Mouse (Mus musculus) B cell, adult 2 months (primary cell): Measurements from ENCODE around the gene Myadm.
"Not testable (repeated sequence)": the region's sequence is repeated elsewhere in the genome, so short reads cannot be mapped to it uniquely, and the experiment has no call there.

ENCODE experiments used
- DNase-seq, 2 experiments: peaks; one replicate each; pipeline ENCODE4 v3.0.0; 2022

The Myadm gene

DNA sequence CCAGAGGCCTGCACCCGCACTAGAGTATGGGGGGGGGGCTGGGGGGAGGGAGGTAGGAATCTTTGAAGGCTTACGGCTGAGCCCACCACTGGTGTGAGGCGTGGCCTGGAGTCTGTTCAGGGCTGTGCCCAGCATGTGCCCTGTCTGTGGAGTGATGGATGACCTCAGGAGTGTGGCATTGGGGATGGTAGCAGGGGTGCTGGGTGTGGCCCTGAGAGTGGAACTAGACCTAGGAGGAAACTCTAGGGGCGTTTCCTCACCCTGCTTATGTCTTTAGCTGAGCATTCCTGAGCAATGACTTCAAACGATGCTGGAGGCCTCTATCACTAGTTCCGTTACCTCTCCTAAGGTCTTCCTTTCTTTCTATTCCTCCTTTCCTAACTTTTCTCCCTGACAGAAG is 2.3 kb downstream of the Myadm start:
- DNase-seq: peak in 1 of 2 experiments; percentile 41

GRCm38 (mm10) chr7:3291764-3292163 is 2.9 kb downstream of the Myadm start:
- DNase-seq: no peak

- not testable (repeated sequence) for DNase-seq
These were observed 3.4 kb downstream of the Myadm start for GRCm38 (mm10) chr7:3292271-3292670.

- DNase-seq: peak; percentile 55 to 61
These were observed 3.9 kb downstream of the Myadm start for GRCm38 (mm10) chr7:3292791-3293190.

- no peak for DNase-seq
These were observed 5.9 kb downstream of the Myadm start for GRCm38 (mm10) chr7:3294794-3295193.

DNA sequence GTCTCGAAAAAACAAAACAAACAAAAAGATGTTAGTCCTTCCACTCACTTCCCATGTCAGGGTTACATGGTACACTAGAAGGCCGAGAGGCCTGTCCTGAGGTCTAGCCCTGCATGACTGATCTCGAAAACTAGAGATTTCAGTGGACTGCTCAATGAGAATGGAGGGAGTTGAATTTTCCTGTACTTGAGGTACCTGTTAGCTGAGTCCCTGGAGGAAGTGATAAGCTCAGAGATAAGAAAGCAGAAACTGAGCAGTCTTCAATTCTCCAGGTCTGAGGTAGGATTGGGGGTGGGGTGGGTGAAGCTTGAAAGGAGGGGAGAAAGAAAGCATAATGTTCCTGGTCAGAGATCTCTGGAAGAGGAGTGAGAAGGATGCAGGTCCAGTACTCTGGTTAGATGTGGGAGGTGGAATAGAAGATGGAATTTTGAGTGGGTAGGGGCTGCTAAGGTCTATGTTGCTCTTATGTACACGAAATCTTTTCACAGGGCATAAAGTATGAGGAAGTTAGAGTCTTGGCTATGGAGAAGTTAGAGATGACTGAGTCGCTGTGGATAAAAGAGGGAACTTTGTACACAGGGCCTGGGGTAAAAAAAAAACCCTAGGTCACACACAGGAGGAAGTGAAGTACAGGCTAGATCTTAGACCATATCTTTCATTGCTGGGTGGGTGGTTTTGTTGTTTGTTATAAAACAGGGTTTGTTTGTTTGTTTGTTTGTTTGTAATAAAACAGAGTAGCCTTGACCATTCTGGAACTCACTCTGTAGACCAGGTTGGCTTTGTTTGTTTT is 6.6 kb downstream of the Myadm start:
- no peak for DNase-seq

DNA sequence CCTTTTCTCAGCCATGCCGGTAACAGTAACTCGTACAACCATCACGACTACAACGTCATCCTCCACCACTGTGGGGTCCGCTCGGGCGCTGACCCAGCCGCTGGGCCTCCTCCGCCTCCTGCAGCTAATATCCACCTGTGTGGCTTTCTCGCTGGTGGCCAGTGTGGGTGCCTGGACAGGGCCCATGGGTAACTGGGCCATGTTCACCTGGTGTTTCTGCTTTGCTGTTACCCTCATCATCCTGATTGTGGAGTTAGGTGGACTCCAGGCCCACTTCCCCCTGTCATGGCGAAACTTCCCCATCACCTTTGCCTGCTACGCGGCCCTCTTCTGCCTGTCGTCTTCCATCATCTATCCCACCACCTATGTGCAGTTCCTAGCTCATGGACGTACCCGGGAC is 7.8 kb downstream of the Myadm start:
- no peak for DNase-seq

GRCm38 (mm10) chr7:3299941-3300617 is 11.2 kb downstream of the Myadm start:
- peak; percentile 54 to 56 for DNase-seq

- DNase-seq: no peak
These were observed 12.2 kb downstream of the Myadm start for GRCm38 (mm10) chr7:3300891-3301627.

- peak in 1 of 2 experiments; percentile 19 for DNase-seq
These were observed 13.0 kb downstream of the Myadm start for GRCm38 (mm10) chr7:3301628-3302555.

GRCm38 (mm10) chr7:3302556-3303275 is 13.8 kb downstream of the Myadm start:
- DNase-seq: peak; percentile 27 to 33

DNA sequence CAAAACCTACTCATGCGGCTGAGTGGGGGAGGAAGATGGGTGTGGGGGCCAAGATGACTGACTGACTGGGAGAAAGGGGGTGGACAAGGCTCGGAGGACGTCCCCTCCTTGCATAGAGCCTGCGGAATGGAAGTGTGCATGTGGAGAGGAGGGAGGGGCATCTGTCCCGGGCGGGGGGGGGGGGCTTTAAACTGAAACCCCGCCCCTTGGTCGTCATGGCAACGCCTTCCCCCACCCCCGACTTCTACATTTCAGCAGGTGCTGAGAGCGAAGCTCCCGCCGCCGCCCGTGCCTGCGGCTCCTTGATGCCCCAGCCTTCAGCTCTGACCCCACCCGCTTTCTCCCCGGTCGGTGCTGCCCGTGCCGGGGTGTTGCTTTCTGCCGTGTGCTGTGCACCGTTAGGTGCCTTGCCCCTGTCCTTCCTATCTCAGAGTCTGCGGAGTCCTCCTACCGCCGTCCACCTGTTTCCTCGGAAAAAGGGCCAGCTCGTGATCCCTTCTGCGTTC is 14.4 kb downstream of the Myadm start:
- peak; percentile 76 for DNase-seq

DNA sequence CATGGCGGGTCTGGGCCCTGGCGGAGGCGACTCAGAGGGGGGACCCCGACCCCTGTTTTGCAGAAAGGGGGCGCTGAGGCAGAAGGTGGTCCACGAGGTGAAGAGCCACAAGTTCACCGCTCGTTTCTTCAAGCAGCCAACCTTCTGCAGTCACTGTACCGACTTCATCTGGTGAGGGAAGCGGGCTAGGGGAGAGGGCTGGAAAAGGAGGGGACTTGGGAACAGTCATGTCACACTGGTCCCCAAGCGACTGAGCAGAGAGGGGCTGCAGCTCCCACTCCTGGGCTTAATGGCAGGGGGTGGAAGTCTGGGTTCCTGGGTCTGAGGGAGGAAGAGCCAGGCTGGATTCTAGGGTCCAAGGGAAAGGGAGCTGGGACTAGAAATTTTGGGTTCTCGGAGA is 14.9 kb downstream of the Myadm start:
- no peak for DNase-seq

- peak; percentile 86 to 87 for DNase-seq
These were observed 15.4 kb downstream of the Myadm start for GRCm38 (mm10) chr7:3304298-3304697.

GRCm38 (mm10) chr7:3306400-3306799 is 17.5 kb downstream of the Myadm start:
- no peak for DNase-seq

DNA sequence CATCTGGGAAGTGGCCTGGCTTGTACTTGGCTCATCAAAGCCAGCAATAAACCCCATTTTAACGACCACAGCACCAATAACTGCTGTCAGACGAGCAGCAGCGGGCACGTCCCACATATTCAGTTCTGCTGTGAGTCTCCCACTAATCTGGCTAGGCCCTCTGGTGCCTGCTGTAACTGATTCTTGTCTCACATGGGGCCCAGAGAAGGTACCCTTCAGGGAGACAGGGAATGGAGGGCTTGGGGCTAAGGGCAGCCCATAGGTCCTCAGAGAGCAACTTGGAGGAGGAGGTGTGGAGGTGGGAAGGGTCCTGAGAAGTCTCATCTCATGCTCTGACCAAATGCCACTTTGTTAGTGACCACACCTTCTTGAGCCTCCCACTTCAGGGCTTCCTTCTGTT is 19.8 kb downstream of the Myadm start:
- DNase-seq: no peak

GRCm38 (mm10) chr7:3310233-3310632 is 21.4 kb downstream of the Myadm start:
- DNase-seq: no peak

DNA sequence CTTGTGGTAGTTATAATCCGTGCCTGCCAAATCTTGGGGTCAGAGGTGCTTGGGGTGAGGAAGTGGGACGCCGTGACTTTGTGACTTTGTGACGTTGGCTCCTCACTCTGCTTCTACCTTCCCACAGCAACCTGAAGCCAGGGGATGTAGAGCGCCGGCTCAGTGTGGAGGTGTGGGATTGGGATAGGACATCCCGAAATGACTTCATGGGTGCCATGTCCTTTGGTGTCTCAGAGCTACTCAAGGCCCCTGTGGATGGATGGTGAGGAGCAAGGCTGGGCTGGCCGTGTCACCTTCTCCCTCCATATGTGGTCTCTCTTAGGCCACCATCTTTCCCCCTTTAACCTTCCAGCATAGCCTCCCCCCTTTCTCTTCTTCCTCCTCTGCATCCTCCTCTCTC is 24.7 kb downstream of the Myadm start:
- no peak for DNase-seq

DNA sequence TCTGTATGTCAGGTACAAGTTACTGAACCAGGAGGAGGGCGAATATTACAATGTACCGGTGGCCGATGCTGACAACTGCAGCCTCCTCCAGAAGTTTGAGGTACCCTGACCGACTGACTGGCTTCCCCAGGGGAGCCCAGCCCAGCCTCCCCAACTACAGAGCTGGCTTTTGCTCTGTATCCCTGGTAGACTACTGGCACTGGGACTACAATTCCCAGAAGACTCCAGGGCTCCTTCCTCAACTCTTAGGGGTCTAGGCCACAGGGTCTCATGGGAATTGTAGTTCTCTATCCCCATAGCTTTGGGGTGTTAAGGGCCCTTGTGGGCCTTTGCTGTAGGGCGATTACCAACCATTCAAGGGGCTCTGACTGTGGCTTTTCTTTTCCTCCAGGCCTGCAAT is 25.2 kb downstream of the Myadm start:
- DNase-seq: no peak

- no peak for DNase-seq
These were observed 28.8 kb downstream of the Myadm start for GRCm38 (mm10) chr7:3317704-3318103.

GRCm38 (mm10) chr7:3320856-3321255 is 32.0 kb downstream of the Myadm start:
- no peak for DNase-seq

- no peak for DNase-seq
These were observed 34.9 kb downstream of the Myadm start for GRCm38 (mm10) chr7:3323826-3324225.
